Mouse (Mus musculus) MEL (cell line): Measurements from ENCODE around the gene Siva1.

Experiments
- CTCF ChIP-seq, 3 experiments: IDR thresholded peaks in 2 of 3; conservative IDR thresholded peaks in 1 of 3; 2 replicates each; pipeline ENCODE4 v1.5.1; 2011 to 2012; ENCODE audit warnings: low read length in 3 of 3, low read depth in 2 of 3, mild to moderate bottlenecking in 2 of 3, improper control_type of control experiment in 1 of 3, inconsistent platforms in 1 of 3, mixed read lengths in 1 of 3, moderate library complexity in 1 of 3; ENCODE audit not compliant: control insufficient read depth in 1 of 3, insufficient read depth in 1 of 3, poor library complexity in 1 of 3, severe bottlenecking in 1 of 3
- GATA1 ChIP-seq: IDR thresholded peaks from 2 replicates; pipeline ENCODE4 v1.6.1; 2011; ENCODE audit warnings: low read depth, low read length, improper control_type of control experiment
- POLR2A ChIP-seq, 2 experiments: IDR thresholded peaks; 2 replicates each; pipeline ENCODE4 v1.6.1; 2011 to 2012; ENCODE audit warnings: low read length in 2 of 2, mild to moderate bottlenecking in 2 of 2, control low read depth in 1 of 2, improper control_type of control experiment in 1 of 2, low read depth in 1 of 2, moderate library complexity in 1 of 2; ENCODE audit not compliant: control insufficient read depth in 1 of 2, insufficient read depth in 1 of 2, poor library complexity in 1 of 2

DNA sequence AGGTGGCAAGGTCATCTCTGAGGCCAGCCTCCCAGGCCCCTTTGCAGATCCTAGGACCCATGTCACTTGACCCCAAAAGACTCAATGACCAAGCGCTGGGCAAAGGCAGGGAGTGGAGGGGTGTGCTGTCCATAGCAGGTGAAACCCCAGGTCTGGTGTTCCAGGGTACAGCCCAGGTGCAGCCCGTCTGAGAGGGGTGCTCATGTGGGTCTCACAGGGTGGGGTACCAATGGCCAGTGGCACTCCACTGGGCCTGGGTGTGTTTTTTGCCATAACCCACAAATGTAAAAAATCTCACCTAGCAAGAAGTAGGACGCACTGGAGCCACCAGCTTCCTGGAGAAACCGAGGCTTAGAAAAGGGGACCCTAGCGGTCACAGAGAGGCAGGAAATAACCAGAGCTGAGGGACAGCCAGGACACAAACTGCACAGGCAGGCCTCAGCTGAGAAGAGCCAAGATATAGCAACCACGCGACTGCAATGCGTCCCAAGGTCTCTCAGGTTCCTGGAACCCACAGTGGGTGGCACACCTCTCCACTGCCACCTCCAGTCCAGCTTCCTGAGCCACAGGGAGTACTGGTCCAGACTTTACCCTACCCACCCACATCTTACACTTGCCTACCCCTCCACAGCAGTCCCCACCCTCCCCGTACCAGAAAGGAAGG is 21.5 kb downstream of the Siva1 start:
- TF ChIP-seq CTCF (IDR thresholded peaks at IDR 0.05 in 2 of 3, conservative IDR thresholded peaks at IDR 0.05 in 1 of 3; ENCODE audit: control insufficient read depth in 1 of 3, insufficient read depth in 1 of 3, low read depth in 2 of 3, low read length in 3 of 3, poor library complexity in 1 of 3, severe bottlenecking in 1 of 3) (no peak), POLR2A (IDR thresholded peaks at IDR 0.05; ENCODE audit: control insufficient read depth in 1 of 2, insufficient read depth in 1 of 2, low read depth in 1 of 2, low read length in 2 of 2, poor library complexity in 1 of 2) (no peak), GATA1 (no peak)
